Comparison of ENCODE assay signal across 9 mouse cellular contexts in the genomic region with DNA sequence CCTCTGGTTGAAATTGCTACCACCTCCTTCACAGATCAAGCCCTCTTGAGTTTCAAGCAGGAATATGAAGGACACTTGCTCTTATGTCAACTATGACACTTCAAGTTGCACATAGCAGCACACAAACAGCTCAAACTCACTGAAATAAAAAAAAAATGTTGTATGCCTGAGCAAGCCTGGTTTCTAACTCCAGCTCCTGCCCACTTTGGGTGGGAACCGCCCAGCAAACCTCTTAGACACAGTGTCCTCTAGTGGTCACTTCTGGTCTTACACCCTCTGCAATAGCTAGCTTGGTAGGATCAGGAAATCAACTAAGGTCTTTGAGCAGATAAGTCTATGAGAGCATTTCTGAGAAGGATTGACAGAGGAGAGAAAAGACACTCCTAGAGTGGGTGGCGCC. TPM values are rescaled to one million over a fixed set of nuclear protein-coding genes. Genes with fewer than 3 reads are reported as not detected.
A peak's percentile ranks its signal among the peaks of the same experiment; 100 is the strongest.
DNase-seq lines count a peak whose midpoint lies in the region; ATAC-seq and TF ChIP-seq lines count a peak whose summit lies in the region.
"Had no signal": no experiment of that assay in that cellular context is flagged by ENCODE, and none has a peak within 500 bp of the region (broad histone marks: within the 10 kb centered on the region; RNA-seq: fewer than 3 reads in every experiment).

No protein-coding gene starts in this region.

- intact Hi-C loops in heart, adult 2 months (cut with DNase I), result no loop called here
- intact Hi-C loops in heart, postnatal 25 days (cut with DNase I), result no loop called here

- no peaks in the 10 kb centered on the region for H3K79me3 ChIP-seq in C2C12 (ENCODE audit: low read depth)

- no peak overlapping the region for H3K4me2 ChIP-seq in embryonic facial prominence, embryonic 14.5 days (ENCODE audit: low read depth, low read length)
- H3K4me2 ChIP-seq: embryonic facial prominence, embryonic 13.5 days had no signal

- H3ac ChIP-seq in C2C12 (ENCODE audit: control insufficient read depth, insufficient read length, low read depth), result no peak overlapping the region

- no peak for TF ChIP-seq EP300 in heart, adult 2 months (IDR thresholded peaks at IDR 0.05; ENCODE audit: insufficient read depth, low read depth, low read length)

- no peak overlapping the region for H3K4me3 ChIP-seq in heart, adult 2 months
- H3K4me3 ChIP-seq in C2C12 (ENCODE audit: insufficient read depth, poor library complexity, severe bottlenecking), result no peak overlapping the region
- no peak overlapping the region for H3K4me3 ChIP-seq in embryonic facial prominence, embryonic 14.5 days (ENCODE audit: low read depth, low read length)
- no peak overlapping the region for H3K4me3 ChIP-seq in thymus, adult 2 months (ENCODE audit: control insufficient read depth, insufficient read depth, low read length)
- H3K4me3 ChIP-seq: embryonic facial prominence, embryonic 13.5 days had no signal

- H3K9me3 ChIP-seq in embryonic facial prominence, embryonic 14.5 days (ENCODE audit: control insufficient read depth, low read length), result no peaks in the 10 kb centered on the region
- H3K9me3 ChIP-seq: embryonic facial prominence, embryonic 13.5 days had no signal

- ATAC-seq in embryonic facial prominence, embryonic 14.5 days (ENCODE audit: low read depth), result no peak
- ATAC-seq in megakaryocyte progenitor cell, adult 5-6 weeks (replicated peaks; ENCODE audit: poor library complexity), result peak; percentile 91

- no peak for TF ChIP-seq POLR2A in heart, adult 2 months (IDR thresholded peaks at IDR 0.05; ENCODE audit: insufficient read depth, low read depth, low read length)
- TF ChIP-seq POLR2A in thymus, adult 2 months (IDR thresholded peaks at IDR 0.05; ENCODE audit: control insufficient read depth, extremely low read depth, insufficient read depth, low read length, poor library complexity), result no peak

- peak; percentile 34 to 40 for DNase-seq in heart, adult 2 months
- DNase-seq in heart, postnatal 25 days (ENCODE audit: low spot score), result no peak
- peak; percentile 59 to 87 for DNase-seq in adrenal gland, adult (ENCODE audit: inconsistent age in 2 of 2, low spot score in 1 of 2)
- DNase-seq in embryonic facial prominence, embryonic 14.5 days (ENCODE audit: low spot score), result peak; percentile 82
- DNase-seq in kidney, postnatal 4 days, result peak; percentile 71 to 79
- peak; percentile 79 for DNase-seq in thymus, adult 2 months

- no peaks in the 10 kb centered on the region for H3K79me2 ChIP-seq in heart, adult 2 months (replicated peaks; ENCODE audit: control insufficient read depth, insufficient read depth, low read length)
- no peaks in the 10 kb centered on the region for H3K79me2 ChIP-seq in C2C12 (ENCODE audit: control insufficient read depth, insufficient read depth)

- H3K9ac ChIP-seq in heart, adult 2 months (ENCODE audit: low read depth, low read length), result no peak overlapping the region
- no peak overlapping the region for H3K9ac ChIP-seq in embryonic facial prominence, embryonic 14.5 days (ENCODE audit: low read depth, low read length)
- H3K9ac ChIP-seq: embryonic facial prominence, embryonic 13.5 days had no signal

- peaks cover 2% of the 10 kb centered on the region for H3K4me1 ChIP-seq in heart, adult 2 months (ENCODE audit: control insufficient read depth, insufficient read depth, low read length)
- peaks cover 2% of the 10 kb centered on the region; the same call in 1 of the 2 replicates for H3K4me1 ChIP-seq in embryonic facial prominence, embryonic 14.5 days (ENCODE audit: control insufficient read depth, insufficient read depth, low read length)
- H3K4me1 ChIP-seq in thymus, adult 2 months (replicated peaks; ENCODE audit: control insufficient read depth, insufficient read depth, low read length), result peaks cover 21% of the 10 kb centered on the region

- H3K27me3 ChIP-seq in heart, adult 2 months (ENCODE audit: control insufficient read depth, insufficient read depth, low read length), result no peaks in the 10 kb centered on the region
- H3K27me3 ChIP-seq in C2C12 (ENCODE audit: control insufficient read depth, insufficient read depth, insufficient read length), result peaks cover 16% of the 10 kb centered on the region
- no peaks in the 10 kb centered on the region; the same call in 1 of the 2 replicates for H3K27me3 ChIP-seq in embryonic facial prominence, embryonic 14.5 days (replicated peaks; ENCODE audit: control insufficient read depth, insufficient read depth, low read length)
- no peaks in the 10 kb centered on the region for H3K27me3 ChIP-seq in thymus, adult 2 months (ENCODE audit: control insufficient read depth, insufficient read depth, low read length)

- no peak; the same call in 1 of the 2 replicates for TF ChIP-seq CTCF in heart, adult 2 months (IDR thresholded peaks at IDR 0.05)
- TF ChIP-seq CTCF in C2C12 (IDR thresholded peaks at IDR 0.05; ENCODE audit: control insufficient read depth, insufficient read depth, insufficient read length), result peak; percentile 36
- no peak for TF ChIP-seq CTCF in thymus, adult 2 months (IDR thresholded peaks at IDR 0.05; ENCODE audit: borderline replicate concordance, control insufficient read depth, extremely low read depth, insufficient read depth, low read length, poor library complexity)

- 25% methylated on average over 2 of the region's 2 CpGs for WGBS in heart, adult 2 months
- 21% methylated on average over 2 of the region's 2 CpGs for WGBS in embryonic facial prominence, embryonic 14.5 days
- WGBS in thymus, adult 2 months, result 25% methylated on average over 2 of the region's 2 CpGs

- no peak overlapping the region for H3K27ac ChIP-seq in heart, adult 2 months
- H3K27ac ChIP-seq in embryonic facial prominence, embryonic 14.5 days (replicated peaks; ENCODE audit: low read depth, low read length), result no peak overlapping the region
- H3K27ac ChIP-seq in thymus, adult 2 months (ENCODE audit: control insufficient read depth, insufficient read depth, low read length), result no peak overlapping the region
- H3K27ac ChIP-seq: embryonic facial prominence, embryonic 13.5 days had no signal

- H3K36me3 ChIP-seq in heart, adult 2 months (ENCODE audit: control insufficient read depth, insufficient read depth, low read length), result no peaks in the 10 kb centered on the region
- no peaks in the 10 kb centered on the region for H3K36me3 ChIP-seq in C2C12 (ENCODE audit: control insufficient read depth, insufficient read depth)
- no peaks in the 10 kb centered on the region for H3K36me3 ChIP-seq in embryonic facial prominence, embryonic 14.5 days (ENCODE audit: control insufficient read depth, insufficient read depth, low read length)
- H3K36me3 ChIP-seq in thymus, adult 2 months (ENCODE audit: control insufficient read depth, insufficient read depth, low read length), result no peaks in the 10 kb centered on the region
- H3K36me3 ChIP-seq: embryonic facial prominence, embryonic 13.5 days had no signal

TF ChIP-seq in C2C12, 6 proteins besides CTCF, POLR2A, EP300 and RAD21:
- TF ChIP-seq MAX (IDR thresholded peaks at IDR 0.05) (no peak), MYOD1 (IDR thresholded peaks at IDR 0.05; ENCODE audit: control insufficient read depth, insufficient read length, low read depth) (no peak), USF1 (IDR thresholded peaks at IDR 0.05; ENCODE audit: low read depth) (no peak), FOSL1 (IDR thresholded peaks at IDR 0.05; ENCODE audit: insufficient read depth, low read length, poor library complexity, severe bottlenecking) (no peak), CEBPB (IDR thresholded peaks at IDR 0.05; ENCODE audit: low read depth) (no peak), MYOG (IDR thresholded peaks at IDR 0.05; ENCODE audit: control insufficient read depth, extremely low read depth, insufficient read length) (no peak)

RNA-seq across cellular contexts. Expression of a gene that starts 54.2 kb away (rescaled TPM):
- total RNA-seq in heart, adult 2 months (2021), result 1,000 to 10,000 TPM; 1,490 to 1,640 TPM
- polyA plus RNA-seq in heart, adult 2 months (2012; rRNA removed), result 2,522 and 4,232 TPM in 2 replicates
- total RNA-seq in heart, postnatal 25 days (2021), result 1,000 to 10,000 TPM; 1,445 to 1,467 TPM
- polyA plus RNA-seq in C2C12 (2012; fragmentation: generic; extraction: Trizol), result 13,097 TPM
- 1,887 and 1,994 TPM in 2 replicates for polyA plus RNA-seq in embryonic facial prominence, embryonic 14.5 days (2014; fragmentation: Nextera tagmentation; extraction: Ambion mirVana)
- 3,301 and 3,503 TPM in 2 replicates for total RNA-seq in megakaryocyte progenitor cell, adult 5-6 weeks (2015)
- total RNA-seq in megakaryocyte progenitor cell, adult 5-6 weeks (2017), result 5,104 and 5,789 TPM in 2 replicates
- 8,905 and 10,824 TPM in 2 replicates for polyA plus RNA-seq in thymus, adult 2 months (2012; rRNA removed)
